Mouse (Mus musculus) lung, adult 2 months (tissue): Measurements from ENCODE around the gene Kcnd1.

ENCODE experiments used
- CTCF ChIP-seq: fragments of 200-500 bp; IDR thresholded peaks from 2 replicates; pipeline ENCODE4 v1.5.1; 2011; ENCODE audit warnings: mild to moderate bottlenecking, low read length, control low read depth; ENCODE audit not compliant: insufficient read depth
- POLR2A ChIP-seq: fragments of 200-500 bp; IDR thresholded peaks from 2 replicates; pipeline ENCODE4 v1.6.1; 2011; ENCODE audit warnings: low read depth, mild to moderate bottlenecking, control low read depth, low read length, borderline replicate concordance; ENCODE audit errors: extremely low read depth

GRCm38 (mm10) chrX:7865343-7865742 is 43.3 kb downstream of the Kcnd1 start:
- no peak for TF ChIP-seq CTCF
- no peak for TF ChIP-seq POLR2A
